Comparison of ENCODE assay signal across 9 mouse cellular contexts in the genomic region with DNA sequence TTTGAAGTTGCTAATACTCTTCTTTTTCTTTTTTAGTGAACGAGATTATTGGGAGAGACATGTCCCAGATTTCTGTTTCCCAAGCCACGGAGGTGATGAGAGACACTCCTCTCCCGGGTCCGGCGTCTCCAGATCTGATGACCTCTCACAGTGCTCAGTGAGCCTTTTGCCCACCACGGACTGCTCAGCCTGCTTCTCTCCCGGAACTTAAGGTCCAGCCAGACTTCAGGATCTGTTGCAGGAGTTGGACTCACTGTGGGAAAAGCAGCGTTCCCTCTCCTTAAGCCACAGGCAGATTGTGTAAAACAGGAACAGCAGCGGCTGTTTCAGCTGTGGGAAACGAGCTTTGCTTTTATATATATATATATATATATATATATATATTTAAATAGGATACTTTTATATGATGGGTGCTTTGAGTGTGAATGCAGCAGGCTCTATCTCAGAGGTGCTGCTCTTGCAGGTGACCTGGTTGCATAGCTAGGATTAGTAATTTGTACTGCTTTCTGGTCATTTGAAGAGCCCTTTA. TPM values are rescaled to one million over a fixed set of nuclear protein-coding genes. Genes with fewer than 3 reads are reported as not detected.
"Had no signal": no experiment of that assay in that cellular context is flagged by ENCODE, and none has a peak within 500 bp of the region (broad histone marks: within the 10 kb centered on the region; RNA-seq: fewer than 3 reads in every experiment).

No protein-coding gene starts in this region.

- DNase-seq: kidney, adult 8-10 months; left cerebral cortex, postnatal 4 days; lung, adult 18-20 months; retina, postnatal 1 day; right cerebral cortex, postnatal 4 days; thymus, adult 2 months had no signal

RNA-seq across cellular contexts. Expression of a gene that starts 8.8 kb away (rescaled TPM):
- total RNA-seq: layer of hippocampus, postnatal 14 days; left cerebral cortex, adult 18-20 months; left cerebral cortex, postnatal 10 days; left cerebral cortex, postnatal 4 days had no signal
